19 mouse cellular contexts compared by ENCODE assay signal in the genomic region with DNA sequence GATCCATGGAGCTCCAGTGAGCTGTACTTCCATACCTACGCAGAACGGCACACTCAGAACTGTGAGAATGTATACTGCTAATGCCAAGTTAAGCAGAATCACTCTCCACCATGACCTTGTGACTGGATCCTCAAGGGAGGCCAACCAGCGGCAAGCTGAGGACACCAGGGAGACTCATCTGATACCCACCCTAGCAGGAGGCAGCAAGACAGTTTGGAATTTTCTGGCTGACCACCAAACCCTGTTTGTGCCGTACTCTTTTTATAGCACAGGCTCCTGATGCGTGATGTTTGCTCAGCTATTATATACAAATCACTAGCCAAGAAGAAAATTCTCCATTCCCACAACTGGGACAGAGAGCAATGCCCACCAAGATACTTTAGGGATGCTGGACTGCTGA. TPM values are rescaled to one million over a fixed set of nuclear protein-coding genes. Genes with fewer than 3 reads are reported as not detected.
DNase-seq lines count a peak whose midpoint lies in the region; ATAC-seq lines count a peak whose summit lies in the region.
"Had no signal": no experiment of that assay in that cellular context is flagged by ENCODE, and none has a peak within 500 bp of the region (broad histone marks: within the 10 kb centered on the region; RNA-seq: fewer than 3 reads in every experiment).

No protein-coding gene starts in this region.

- no peaks in the 10 kb centered on the region for H3K9me3 ChIP-seq in heart, embryonic 16.5 days (replicated peaks; ENCODE audit: control insufficient read depth, low read length)
- H3K9me3 ChIP-seq in midbrain, embryonic 16.5 days (replicated peaks; ENCODE audit: control insufficient read depth, low read length, poor library complexity, severe bottlenecking) = no peaks in the 10 kb centered on the region
- H3K9me3 ChIP-seq: limb, embryonic 12.5 days; liver, embryonic 15.5 days; neural tube, embryonic 12.5 days had no signal

- H3K9ac ChIP-seq in heart, embryonic 16.5 days (ENCODE audit: low read length) = 0 out of 2 replicates have a peak overlapping the region, but pooled peaks have one; percentile 38
- H3K9ac ChIP-seq in midbrain, embryonic 16.5 days (ENCODE audit: low read depth, low read length) = no peak overlapping the region
- H3K9ac ChIP-seq: forebrain, postnatal 0 days; limb, embryonic 12.5 days; liver, embryonic 15.5 days; neural tube, embryonic 12.5 days had no signal

- peak overlapping the region; percentile 30; the same call in 1 of the 2 replicates for H3K4me2 ChIP-seq in heart, embryonic 16.5 days (ENCODE audit: low read depth, low read length)
- no peak overlapping the region for H3K4me2 ChIP-seq in midbrain, embryonic 16.5 days (ENCODE audit: low read length)
- H3K4me2 ChIP-seq: limb, embryonic 12.5 days; liver, embryonic 15.5 days; neural tube, embryonic 12.5 days had no signal

- H3K27me3 ChIP-seq in heart, embryonic 16.5 days (ENCODE audit: control insufficient read depth, insufficient read depth, low read length) = no peaks in the 10 kb centered on the region
- H3K27me3 ChIP-seq in midbrain, embryonic 16.5 days (ENCODE audit: control insufficient read depth, insufficient read depth, low read depth, low read length) = no peaks in the 10 kb centered on the region
- H3K27me3 ChIP-seq: limb, embryonic 12.5 days; liver, embryonic 15.5 days; neural tube, embryonic 12.5 days had no signal

- WGBS in heart, embryonic 16.5 days = 43% methylated on average over 5 of the region's 5 CpGs
- WGBS in midbrain, embryonic 16.5 days = 95% methylated on average over 5 of the region's 5 CpGs

- peaks cover 65% of the 10 kb centered on the region for H3K4me1 ChIP-seq in heart, embryonic 16.5 days (ENCODE audit: control insufficient read depth, insufficient read depth, low read length)
- H3K4me1 ChIP-seq in midbrain, embryonic 16.5 days (ENCODE audit: control insufficient read depth, insufficient read depth, low read length) = no peaks in the 10 kb centered on the region

- no peaks in the 10 kb centered on the region for H3K36me3 ChIP-seq in heart, embryonic 16.5 days (ENCODE audit: control insufficient read depth, insufficient read depth)
- H3K36me3 ChIP-seq in midbrain, embryonic 16.5 days (ENCODE audit: control insufficient read depth, insufficient read depth, low read length) = no peaks in the 10 kb centered on the region
- H3K36me3 ChIP-seq: limb, embryonic 12.5 days; liver, embryonic 15.5 days; neural tube, embryonic 12.5 days had no signal

- H3K27ac ChIP-seq in heart, embryonic 16.5 days (ENCODE audit: low read length) = peak overlapping the region; percentile 91
- H3K27ac ChIP-seq in midbrain, embryonic 16.5 days (ENCODE audit: low read length) = no peak overlapping the region
- H3K27ac ChIP-seq: limb, embryonic 12.5 days; liver, embryonic 15.5 days; neural tube, embryonic 12.5 days had no signal

- ATAC-seq in heart, embryonic 16.5 days (replicated peaks; ENCODE audit: extremely low read depth, insufficient read depth, low FRiP score) = peak; percentile 75
- no peak for ATAC-seq in midbrain, embryonic 16.5 days
- ATAC-seq: forebrain, postnatal 0 days; intestine, postnatal 0 days had no signal

- H3K4me3 ChIP-seq in heart, embryonic 16.5 days (ENCODE audit: low read length) = no peak overlapping the region
- H3K4me3 ChIP-seq in midbrain, embryonic 16.5 days (ENCODE audit: low read depth, low read length) = no peak overlapping the region
- H3K4me3 ChIP-seq: limb, embryonic 12.5 days; liver, embryonic 15.5 days; neural tube, embryonic 12.5 days had no signal

- peak; percentile 6 to 19 for DNase-seq in adrenal gland, postnatal 36 days
- DNase-seq in adrenal gland, adult 2 months = no peak
- peak; percentile 52 for DNase-seq in Muller cell, postnatal 12 days (ENCODE audit: inconsistent ontology term)
- peak; percentile 62 to 65 for DNase-seq in heart, adult 18-20 months
- no peak for DNase-seq in T-cell, adult 2 months (ENCODE audit: low spot score)
- no peak for DNase-seq in thymus, postnatal 0 days (ENCODE audit: low spot score)
- DNase-seq: adrenal gland, adult 8-10 months; cerebellum, adult 9-11 months; forebrain, postnatal 0 days; kidney, postnatal 4 days; midbrain, embryonic 14.5 days; thymus, adult 2 months had no signal

RNA-seq across cellular contexts. Expression of a gene that starts 50.0 kb away (rescaled TPM):
- total RNA-seq in adrenal gland, postnatal 36 days (2021) = 10 to 100 TPM; 19.1 to 25.7 TPM
- 10 to 100 TPM; 20.4 to 23.3 TPM for total RNA-seq in adrenal gland, adult 2 months (2021)
- polyA plus RNA-seq in adrenal gland, adult 2 months (2012; rRNA removed) = 27.8 and 31.9 TPM in 2 replicates
- 10 to 100 TPM; 28.7 to 33.5 TPM for total RNA-seq in heart, adult 18-20 months (2021)
- polyA plus RNA-seq in heart, embryonic 16.5 days (2015; fragmentation: Nextera tagmentation; extraction: Ambion mirVana) = 13.1 and 14.5 TPM in 2 replicates
- polyA plus RNA-seq in midbrain, embryonic 16.5 days (2015; fragmentation: Nextera tagmentation; extraction: Ambion mirVana) = 20.3 and 25.9 TPM in 2 replicates
- polyA plus RNA-seq in thymus, postnatal 0 days (2015; fragmentation: Nextera tagmentation; extraction: Ambion mirVana) = 0.73 and 0.95 TPM in 2 replicates
- total RNA-seq: hematopoietic stem cell, adult 5-6 weeks had no signal

Comparison
In these comparisons a context has a peak if more than half of its experiments do, and no peak if none do; other contexts are left out.
1. DNase-seq: peak in adrenal gland, postnatal 36 days (2 of 2), Muller cell, postnatal 12 days (single experiment) and heart, adult 18-20 months (2 of 2); none in adrenal gland, adult 2 months (single experiment), T-cell, adult 2 months (single experiment) and thymus, postnatal 0 days (single experiment).